Mouse (Mus musculus) heart, embryonic 14.5 days (tissue): Measurements from ENCODE around the gene Sohlh2. TPM values are rescaled to one million over a fixed set of nuclear protein-coding genes. Genes with fewer than 3 reads are reported as not detected.

Experiments
- ATAC-seq: fragments of 200-750 bp; cut with Nextera tagmentation; 2 replicates; pipeline ENCODE4 v1.8.0; 2017; ENCODE audit warnings: low read depth, moderate TSS enrichment; ENCODE audit not compliant: insufficient number of reproducible peaks, insufficient read depth, low FRiP score
- H3K27ac ChIP-seq, 2 experiments: fragments of 200-500 bp in 1 of 2; fragments of 300-500 bp in 1 of 2; sonication (generic) in 1 of 2; replicated peaks in 1 of 2; 2 replicates each; pipeline ENCODE4 v1.5.1; 2012 to 2014; ENCODE audit warnings: low read depth in 2 of 2, low read length in 2 of 2, control low read depth in 1 of 2, mild to moderate bottlenecking in 1 of 2, mixed read lengths in 1 of 2; ENCODE audit not compliant: control insufficient read depth in 1 of 2, insufficient read depth in 1 of 2
- H3K27me3 ChIP-seq: fragments of 300-500 bp; sonication (generic); 2 replicates; pipeline ENCODE4 v1.6.1; 2014; ENCODE audit warnings: mild to moderate bottlenecking, low read length, control low read depth; ENCODE audit not compliant: control insufficient read depth, insufficient read depth
- H3K36me3 ChIP-seq: fragments of 300-500 bp; sonication (generic); 2 replicates; pipeline ENCODE4 v1.6.1; 2014; ENCODE audit warnings: mild to moderate bottlenecking, control low read depth, low read length, mixed read lengths; ENCODE audit not compliant: control insufficient read depth, insufficient read depth
- H3K4me1 ChIP-seq, 2 experiments: fragments of 200-500 bp in 1 of 2; fragments of 300-500 bp in 1 of 2; sonication (generic) in 1 of 2; 2 replicates each; pipeline ENCODE4 v1.6.1; 2012 to 2014; ENCODE audit warnings: low read length in 2 of 2, control low read depth in 1 of 2, mixed read lengths in 1 of 2; ENCODE audit not compliant: control insufficient read depth in 2 of 2, insufficient read depth in 2 of 2
- H3K4me2 ChIP-seq: fragments of 300-500 bp; sonication (generic); 2 replicates; pipeline ENCODE4 v1.6.1; 2014; ENCODE audit warnings: mild to moderate bottlenecking, low read length
- H3K4me3 ChIP-seq, 2 experiments: fragments of 200-500 bp in 1 of 2; fragments of 300-500 bp in 1 of 2; sonication (generic) in 1 of 2; 2 replicates each; pipeline ENCODE4 v1.5.1; 2012 to 2014; ENCODE audit warnings: low read length in 2 of 2, mild to moderate bottlenecking in 2 of 2, control low read depth in 1 of 2, low read depth in 1 of 2, moderate library complexity in 1 of 2; ENCODE audit not compliant: control insufficient read depth in 1 of 2, insufficient read depth in 1 of 2
- H3K9ac ChIP-seq: fragments of 300-500 bp; sonication (generic); 2 replicates; pipeline ENCODE4 v1.6.1; 2014; ENCODE audit warnings: mild to moderate bottlenecking, low read length
- H3K9me3 ChIP-seq: fragments of 300-500 bp; sonication (generic); 2 replicates; pipeline ENCODE4 v1.6.1; 2016; ENCODE audit warnings: low read length, control low read depth; ENCODE audit not compliant: control insufficient read depth
- WGBS: fragments of 180-500 bp; shearing (Covaris S2); extraction: QIAGEN DNeasy Blood & Tissue Kit; methylation state at CpG from one replicate; pipeline ENCODE4 v1.1.7; 2014; 5-methylcytosine and 5-hydroxymethylcytosine counted together
- polyA plus RNA-seq: library from polyadenylated mRNA; unstranded; fragments of >200 nt; fragmentation: Nextera tagmentation; extraction: Ambion mirVana; gene quantifications from 2 replicates; pipeline ENCODE4 v1.2.1, GENCODE M21; 2014

Sohlh2 gene
- polyA plus RNA-seq, 1 experiment from 2014 or later = not detected

- ATAC-seq = no peak
- no peak overlapping the region for H3K9ac ChIP-seq
- H3K4me3 ChIP-seq = no peak overlapping the region
- no peak overlapping the region for H3K4me2 ChIP-seq
- WGBS = 42% methylated on average over 7 of the region's 7 CpGs
- no peaks in the 10 kb centered on the region for H3K36me3 ChIP-seq
- no peaks in the 10 kb centered on the region for H3K27me3 ChIP-seq
- H3K4me1 ChIP-seq = no peaks in the 10 kb centered on the region; a peak in 1 of 4 replicates
- no peak overlapping the region for H3K27ac ChIP-seq
- no peaks in the 10 kb centered on the region for H3K9me3 ChIP-seq
Measured at GRCm38 (mm10) chr3:55151656-55152433, 30.0 kb upstream of the Sohlh2 start.

- Histone ChIP-seq H3K27ac (no peak overlapping the region), H3K36me3 (no peaks in the 10 kb centered on the region), H3K27me3 (no peaks in the 10 kb centered on the region), H3K4me2 (no peak overlapping the region), H3K9ac (no peak overlapping the region), H3K4me3 (no peak overlapping the region), H3K9me3 (no peaks in the 10 kb centered on the region), H3K4me1 (no peaks in the 10 kb centered on the region; a peak in 1 of 4 replicates)
- WGBS = 64% methylated on average over 6 of the region's 6 CpGs
- no peak for ATAC-seq
Measured at GRCm38 (mm10) chr3:55152673-55153334, 29.0 kb upstream of the Sohlh2 start.

- no peaks in the 10 kb centered on the region for H3K27me3 ChIP-seq
- WGBS = 74% methylated on average over 7 of the region's 7 CpGs
- H3K9ac ChIP-seq = no peak overlapping the region
- no peaks in the 10 kb centered on the region for H3K9me3 ChIP-seq
- no peak overlapping the region for H3K27ac ChIP-seq
- H3K4me1 ChIP-seq = no peaks in the 10 kb centered on the region; a peak in 1 of 4 replicates
- ATAC-seq = no peak
- H3K4me2 ChIP-seq = no peak overlapping the region
- no peak overlapping the region for H3K4me3 ChIP-seq
- no peaks in the 10 kb centered on the region for H3K36me3 ChIP-seq
Measured at GRCm38 (mm10) chr3:55154163-55154562, 27.7 kb upstream of the Sohlh2 start.

GRCm38 (mm10) chr3:55157413-55157812 lies 24.4 kb upstream of the Sohlh2 start:
- 70% methylated on average over 5 of the region's 5 CpGs for WGBS
- Histone ChIP-seq H3K27ac (no peak overlapping the region), H3K4me3 (no peak overlapping the region), H3K9me3 (no peaks in the 10 kb centered on the region), H3K36me3 (no peaks in the 10 kb centered on the region), H3K4me1 (no peaks in the 10 kb centered on the region; a peak in 1 of 4 replicates), H3K27me3 (no peaks in the 10 kb centered on the region), H3K4me2 (no peak overlapping the region), H3K9ac (no peak overlapping the region)
- no peak for ATAC-seq

GRCm38 (mm10) chr3:55161144-55161543 lies 20.7 kb upstream of the Sohlh2 start:
- no peaks in the 10 kb centered on the region for H3K27me3 ChIP-seq
- no peak overlapping the region for H3K4me3 ChIP-seq
- H3K27ac ChIP-seq = no peak overlapping the region
- H3K9me3 ChIP-seq = no peaks in the 10 kb centered on the region
- H3K4me2 ChIP-seq = no peak overlapping the region
- no peak for ATAC-seq
- H3K36me3 ChIP-seq = no peaks in the 10 kb centered on the region
- H3K4me1 ChIP-seq = no peaks in the 10 kb centered on the region
- 73% methylated on average over 7 of the region's 7 CpGs for WGBS
- no peak overlapping the region for H3K9ac ChIP-seq

- no peak for ATAC-seq
- Histone ChIP-seq H3K4me2 (no peak overlapping the region), H3K9me3 (no peaks in the 10 kb centered on the region), H3K9ac (no peak overlapping the region), H3K27ac (no peak overlapping the region), H3K27me3 (no peaks in the 10 kb centered on the region), H3K4me3 (no peak overlapping the region), H3K36me3 (no peaks in the 10 kb centered on the region), H3K4me1 (no peaks in the 10 kb centered on the region)
- WGBS = 79% methylated on average over 4 of the region's 4 CpGs
Measured at GRCm38 (mm10) chr3:55163510-55163909, 18.3 kb upstream of the Sohlh2 start.

- 47% methylated on average over 3 of the region's 3 CpGs for WGBS
- Histone ChIP-seq H3K9ac (no peak overlapping the region), H3K4me1 (peaks cover 5% of the 10 kb centered on the region in 2 experiments; a peak in 3 of 4 replicates), H3K27ac (no peak overlapping the region), H3K9me3 (no peaks in the 10 kb centered on the region), H3K4me2 (no peak overlapping the region), H3K4me3 (no peak overlapping the region), H3K27me3 (no peaks in the 10 kb centered on the region), H3K36me3 (no peaks in the 10 kb centered on the region)
- no peak for ATAC-seq
Measured at GRCm38 (mm10) chr3:55172478-55172877, 9.3 kb upstream of the Sohlh2 start.
